Mouse (Mus musculus): Measurements from ENCODE around the gene Dapl1.

The Dapl1 gene

DNA sequence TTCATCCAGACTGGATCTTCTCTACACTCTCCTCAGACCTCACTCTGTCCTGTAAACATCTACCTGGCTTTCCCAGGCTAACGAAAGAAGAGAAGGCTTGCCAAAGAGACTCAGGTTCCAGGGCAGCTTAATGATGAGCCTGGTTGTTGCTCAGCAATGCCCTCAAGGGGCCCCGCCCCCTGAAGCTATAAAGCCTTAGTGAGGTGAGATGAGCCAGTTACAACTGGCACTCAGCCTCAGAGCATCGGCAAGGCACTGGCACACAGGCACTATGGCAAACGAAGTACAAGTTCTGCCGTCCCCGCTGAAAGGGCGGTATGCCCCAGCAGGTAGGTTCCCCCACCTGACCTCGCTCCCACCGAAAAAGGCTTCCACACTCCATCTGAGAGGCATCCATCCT, at the start of gene Dapl1:
Gene Dapl1 (plus strand): TSS at position 216 of the 400 bp plus-strand sequence.
- peak; percentile 45 to 59 for DNase-seq

DNA sequence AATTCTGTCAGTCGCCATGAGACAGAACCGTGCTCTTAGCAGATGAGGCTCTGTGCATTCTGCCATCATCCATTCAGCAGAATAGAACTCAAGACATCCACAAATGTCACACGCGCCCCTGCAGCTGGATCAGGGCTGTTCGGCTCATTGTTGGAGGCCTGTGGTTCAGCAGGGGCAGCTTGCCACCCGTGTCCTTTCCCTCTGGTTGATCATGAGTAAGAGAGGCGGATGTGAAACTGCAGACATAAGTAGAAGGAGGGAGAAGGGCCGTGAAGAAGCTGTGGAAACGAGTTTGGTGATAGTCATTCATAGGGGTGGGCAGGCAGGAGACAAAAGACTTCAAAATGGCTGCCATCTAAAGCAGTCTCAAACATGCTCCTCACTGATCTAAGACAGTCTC, 49.6 kb upstream of the Dapl1 start:
- DNase-seq = no peak

- peak; percentile 90 to 95 for DNase-seq
Observed at GRCm38 (mm10) chr2:59437684-59438393, 46.6 kb upstream of the Dapl1 start.

- DNase-seq = peak; percentile 63 to 70
Observed at GRCm38 (mm10) chr2:59438479-59438935, 45.9 kb upstream of the Dapl1 start.

- DNase-seq = no peak
Observed at GRCm38 (mm10) chr2:59439824-59440223, 44.6 kb upstream of the Dapl1 start.

DNA sequence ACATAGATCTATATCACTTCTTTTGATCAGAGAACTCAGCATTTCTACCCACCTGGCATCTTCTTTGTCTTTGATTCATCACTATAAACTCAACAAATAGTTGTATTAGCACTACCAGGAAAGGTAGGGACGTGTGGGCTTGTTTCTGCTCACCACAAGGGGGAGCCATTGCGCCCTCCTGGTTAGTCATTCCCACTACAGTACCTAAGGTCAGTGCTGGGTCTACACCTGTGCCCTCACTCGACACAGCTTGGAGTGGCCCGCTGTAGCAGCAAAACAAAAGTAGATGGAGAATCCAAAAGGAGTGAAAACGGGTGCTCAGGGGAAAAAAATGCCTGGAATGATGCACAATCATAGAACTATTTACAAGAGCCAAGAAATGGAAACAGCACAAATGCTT, 44.0 kb upstream of the Dapl1 start:
- DNase-seq = peak; percentile 68 to 71

GRCm38 (mm10) chr2:59441681-59442080, 42.8 kb upstream of the Dapl1 start:
- DNase-seq = peak in 1 of 2 experiments; percentile 63

- no peak for DNase-seq
Observed at GRCm38 (mm10) chr2:59446671-59447070, 37.8 kb upstream of the Dapl1 start.

DNA sequence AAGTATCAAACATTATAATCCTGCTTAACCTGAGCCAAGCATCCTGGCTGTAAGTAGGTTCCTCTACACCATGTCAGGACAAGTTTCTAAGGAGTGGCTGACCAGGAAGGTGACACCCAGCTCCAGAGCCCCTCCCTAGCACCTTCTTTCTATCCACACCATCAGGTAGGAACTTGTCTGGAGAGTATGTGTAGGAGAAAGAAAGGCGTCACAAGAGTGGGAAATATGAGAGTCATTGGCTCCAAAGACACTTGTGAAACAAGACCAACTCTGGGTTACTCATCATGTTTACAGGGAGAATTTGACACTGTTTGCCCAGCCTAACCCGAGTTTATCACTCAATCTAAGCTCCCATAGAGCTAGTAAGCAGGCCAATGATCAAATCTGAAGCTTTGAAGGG, 36.7 kb upstream of the Dapl1 start:
- no peak for DNase-seq

DNA sequence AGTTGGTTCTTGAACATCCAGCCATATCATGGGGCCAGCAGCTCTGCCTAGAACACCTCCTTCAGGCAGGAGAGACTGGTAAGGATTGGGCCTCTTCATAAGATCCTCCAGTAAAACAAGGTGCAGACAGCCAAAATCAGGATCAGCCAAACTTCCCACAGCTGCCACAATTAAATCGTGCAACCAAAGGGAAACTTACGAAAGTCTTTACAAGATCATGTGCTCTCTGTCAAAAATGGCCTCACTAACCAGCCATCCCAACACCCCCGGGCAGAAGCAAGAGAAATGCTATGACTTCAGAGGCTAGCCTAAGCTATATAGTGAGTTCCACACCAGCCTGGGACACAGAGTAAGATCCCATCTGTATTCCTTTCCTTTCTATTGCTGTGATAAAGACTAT, 35.9 kb upstream of the Dapl1 start:
- no peak for DNase-seq

- DNase-seq = no peak
Observed at GRCm38 (mm10) chr2:59448921-59449320, 35.5 kb upstream of the Dapl1 start.

DNA sequence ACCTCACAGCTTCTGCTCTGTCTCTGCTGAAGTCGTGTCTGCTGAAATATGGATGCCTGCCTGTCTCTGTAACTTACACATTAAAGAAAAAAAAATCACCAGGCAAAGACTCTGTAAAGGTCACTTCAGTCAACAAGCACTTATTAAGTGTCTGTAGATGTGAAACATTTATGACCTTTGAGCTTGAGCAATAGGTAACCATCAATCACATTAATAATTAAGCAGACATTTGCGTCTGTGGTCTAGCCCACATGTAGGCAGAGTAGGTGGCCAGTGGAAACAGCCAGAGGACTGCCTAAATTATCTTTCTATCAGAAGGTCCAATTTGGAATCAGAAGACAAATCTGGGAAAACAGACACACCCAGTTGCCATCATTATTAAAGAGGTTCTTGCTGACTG, 32.8 kb upstream of the Dapl1 start:
- no peak for DNase-seq

DNA sequence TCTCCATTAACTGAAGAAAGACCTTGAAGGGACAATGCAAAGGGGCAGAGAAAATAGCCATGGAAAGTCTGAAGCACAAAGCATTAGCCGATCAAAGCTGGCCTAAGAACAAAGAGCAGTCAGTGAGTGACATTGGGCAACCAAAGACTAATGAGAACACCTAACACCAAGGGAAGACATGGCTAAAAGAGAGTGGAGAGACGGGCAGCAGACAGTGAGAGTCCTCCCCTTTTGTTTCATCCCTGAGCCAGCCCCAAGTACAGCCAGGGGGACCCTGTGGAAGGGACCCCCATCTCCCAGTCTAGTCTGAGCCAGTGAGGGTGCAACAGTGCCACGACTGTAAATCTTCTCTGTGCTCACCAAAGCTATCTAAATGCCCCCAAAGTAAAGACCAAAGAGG, 32.4 kb upstream of the Dapl1 start:
- DNase-seq = no peak

GRCm38 (mm10) chr2:59462086-59462485, 22.4 kb upstream of the Dapl1 start:
- no peak for DNase-seq

DNA sequence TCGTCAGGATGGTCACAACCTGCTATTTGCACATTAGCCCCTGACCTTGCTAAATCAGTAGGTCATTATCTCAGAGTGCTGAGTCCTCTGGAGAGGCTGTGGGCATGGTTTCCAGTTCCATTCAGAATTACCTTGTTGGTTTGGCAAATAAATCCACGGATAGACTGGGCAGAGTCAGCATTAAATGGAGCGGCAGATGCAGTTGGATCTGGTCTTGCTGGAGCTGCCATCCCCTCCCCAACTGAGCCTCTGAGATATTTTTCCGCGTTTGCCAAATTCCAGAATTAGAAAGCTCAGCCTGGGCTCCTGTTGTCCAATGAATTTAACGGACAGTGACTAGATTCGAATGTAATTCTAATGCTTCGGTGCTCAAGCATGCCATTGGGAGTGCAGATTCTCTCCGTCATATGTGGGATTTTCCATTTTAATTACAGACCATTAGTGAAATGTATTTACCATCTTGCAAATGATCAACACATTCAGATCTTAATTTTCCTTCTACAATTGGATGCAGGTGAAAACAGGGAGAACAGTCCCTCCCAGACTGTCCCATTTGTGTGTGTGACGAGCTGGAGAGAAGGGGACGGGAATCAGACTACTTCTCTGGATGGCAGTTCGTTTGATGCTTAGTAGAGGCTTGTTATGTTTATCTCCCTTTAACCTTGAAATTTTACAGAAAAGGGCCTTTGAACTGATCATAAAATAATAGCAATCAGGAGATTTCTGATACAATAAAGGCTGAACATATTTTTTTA, 20.8 kb upstream of the Dapl1 start:
- no peak for DNase-seq

DNA sequence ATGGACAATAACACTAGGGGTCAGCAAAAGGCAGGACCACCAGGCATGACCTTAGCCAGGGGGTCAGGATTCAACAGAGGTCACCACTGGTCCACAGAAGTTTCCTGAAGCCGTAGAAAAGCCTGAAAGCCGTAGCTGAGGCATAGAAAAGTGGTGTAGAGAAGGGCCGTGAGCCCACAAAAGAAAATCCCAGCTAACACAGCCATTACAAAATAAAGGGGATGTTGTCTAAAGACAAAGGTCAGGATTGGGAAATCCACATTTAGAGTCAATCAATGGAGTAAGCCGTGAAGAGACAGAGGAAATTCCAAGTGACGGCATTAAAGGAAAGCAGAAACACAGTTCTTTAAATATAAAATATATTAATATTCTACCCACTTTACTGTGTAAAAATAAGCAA, 18.8 kb upstream of the Dapl1 start:
- no peak for DNase-seq

DNA sequence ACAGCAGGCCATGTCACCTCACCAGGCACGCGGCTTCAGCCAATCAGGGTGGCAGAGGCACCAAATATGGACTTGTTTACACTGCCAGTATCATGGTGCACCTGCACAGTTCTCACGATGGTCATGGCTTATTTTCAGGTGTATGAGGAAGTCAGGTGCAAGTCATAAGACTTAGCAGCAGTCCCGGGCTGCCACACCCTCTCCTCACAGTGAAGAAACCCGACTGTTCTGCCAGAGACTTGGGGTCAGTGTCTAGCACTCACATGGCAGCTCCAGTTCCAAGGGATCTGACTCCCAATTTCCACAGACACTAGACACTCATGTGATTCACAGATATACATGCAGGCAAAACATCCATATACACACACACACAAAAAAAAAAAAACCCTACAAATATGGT, 18.1 kb upstream of the Dapl1 start:
- DNase-seq = no peak

DNA sequence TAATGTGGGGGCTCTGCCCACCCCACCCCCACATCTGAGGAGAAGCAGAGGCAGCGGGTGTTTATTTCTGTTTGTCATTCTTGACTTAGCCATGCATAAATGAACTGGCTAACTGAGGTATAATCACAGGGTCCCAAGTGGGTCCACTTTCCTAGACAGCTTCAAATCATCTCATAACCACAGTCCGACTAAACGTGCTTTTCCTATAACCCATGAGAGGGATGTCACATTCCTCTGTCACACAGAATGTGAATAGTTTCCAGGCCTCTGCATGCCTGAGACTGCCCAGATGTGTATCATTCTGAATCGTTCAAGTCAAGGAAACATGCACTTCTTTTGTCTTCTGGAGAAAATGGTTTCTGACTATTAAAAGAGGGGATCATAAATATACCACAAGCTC, 17.4 kb upstream of the Dapl1 start:
- no peak for DNase-seq

GRCm38 (mm10) chr2:59467976-59468375, 16.5 kb upstream of the Dapl1 start:
- no peak for DNase-seq

GRCm38 (mm10) chr2:59469590-59470245, 14.7 kb upstream of the Dapl1 start:
- DNase-seq = no peak

- DNase-seq = no peak
Observed at GRCm38 (mm10) chr2:59470326-59471031, 14.0 kb upstream of the Dapl1 start.

DNA sequence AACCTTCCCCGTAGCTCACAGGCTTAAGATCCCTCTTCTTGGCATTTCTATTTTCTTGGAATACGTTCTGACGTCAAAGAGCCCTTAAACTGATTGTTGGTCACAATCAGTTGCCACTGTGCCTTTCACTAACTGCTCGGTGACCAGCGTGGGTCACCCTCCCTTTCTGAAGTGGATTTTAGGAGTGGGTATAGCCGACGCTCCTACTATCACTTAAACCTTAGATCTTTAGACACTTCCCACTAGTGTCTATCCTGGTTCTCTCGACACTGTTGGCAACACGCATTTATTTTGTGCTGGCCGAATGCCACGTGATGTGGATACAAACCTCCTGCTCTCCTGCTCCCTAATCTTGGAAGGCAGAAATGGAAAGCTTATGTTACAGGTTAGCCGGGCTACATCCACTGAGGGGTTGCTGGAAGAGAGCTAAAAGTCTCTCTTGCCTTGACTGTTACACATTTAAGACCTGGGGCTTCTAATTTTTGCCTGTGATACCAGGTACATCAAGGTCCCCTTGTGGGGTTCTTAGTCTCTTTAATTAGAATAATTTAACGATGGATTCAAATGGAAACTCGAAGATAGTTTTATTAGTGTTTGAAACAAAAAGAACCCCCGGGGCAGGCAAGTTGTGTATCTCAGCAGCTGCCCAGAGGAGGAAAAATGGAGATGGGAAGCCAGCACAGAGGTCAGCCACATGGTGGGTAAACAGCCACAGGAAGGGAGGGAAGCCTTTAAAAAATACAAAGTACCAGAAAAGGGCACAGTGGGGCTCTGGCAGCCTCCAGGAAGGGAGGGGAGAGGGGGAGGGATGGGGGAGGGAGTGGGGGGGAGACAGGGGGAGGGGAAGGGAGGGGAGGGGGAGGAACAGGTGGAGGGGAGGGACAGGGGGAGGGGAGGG, 13.2 kb upstream of the Dapl1 start:
- no peak for DNase-seq

Measured in kidney, adult 8-10 months (tissue).